Mouse (Mus musculus) heart, embryonic 14.5 days (tissue): ENCODE measurements around the gene Fdxr. TPM values are rescaled to one million over a fixed set of nuclear protein-coding genes. Genes with fewer than 3 reads are reported as not detected.

ENCODE experiments used
- ATAC-seq: fragments of 200-750 bp; cut with Nextera tagmentation; 2 replicates; pipeline ENCODE4 v1.8.0; 2017; ENCODE audit warnings: low read depth, moderate TSS enrichment; ENCODE audit not compliant: insufficient number of reproducible peaks, insufficient read depth, low FRiP score
- H3K27ac ChIP-seq, 2 experiments: fragments of 200-500 bp in 1 of 2; fragments of 300-500 bp in 1 of 2; sonication (generic) in 1 of 2; replicated peaks in 1 of 2; 2 replicates each; pipeline ENCODE4 v1.5.1; 2012 to 2014; ENCODE audit warnings: low read depth in 2 of 2, low read length in 2 of 2, control low read depth in 1 of 2, mild to moderate bottlenecking in 1 of 2, mixed read lengths in 1 of 2; ENCODE audit not compliant: control insufficient read depth in 1 of 2, insufficient read depth in 1 of 2
- H3K27me3 ChIP-seq: fragments of 300-500 bp; sonication (generic); 2 replicates; pipeline ENCODE4 v1.6.1; 2014; ENCODE audit warnings: mild to moderate bottlenecking, low read length, control low read depth; ENCODE audit not compliant: control insufficient read depth, insufficient read depth
- H3K36me3 ChIP-seq: fragments of 300-500 bp; sonication (generic); 2 replicates; pipeline ENCODE4 v1.6.1; 2014; ENCODE audit warnings: mild to moderate bottlenecking, control low read depth, low read length, mixed read lengths; ENCODE audit not compliant: control insufficient read depth, insufficient read depth
- H3K4me1 ChIP-seq, 2 experiments: fragments of 200-500 bp in 1 of 2; fragments of 300-500 bp in 1 of 2; sonication (generic) in 1 of 2; 2 replicates each; pipeline ENCODE4 v1.6.1; 2012 to 2014; ENCODE audit warnings: low read length in 2 of 2, control low read depth in 1 of 2, mixed read lengths in 1 of 2; ENCODE audit not compliant: control insufficient read depth in 2 of 2, insufficient read depth in 2 of 2
- H3K4me2 ChIP-seq: fragments of 300-500 bp; sonication (generic); 2 replicates; pipeline ENCODE4 v1.6.1; 2014; ENCODE audit warnings: mild to moderate bottlenecking, low read length
- H3K4me3 ChIP-seq, 2 experiments: fragments of 200-500 bp in 1 of 2; fragments of 300-500 bp in 1 of 2; sonication (generic) in 1 of 2; 2 replicates each; pipeline ENCODE4 v1.5.1; 2012 to 2014; ENCODE audit warnings: low read length in 2 of 2, mild to moderate bottlenecking in 2 of 2, control low read depth in 1 of 2, low read depth in 1 of 2, moderate library complexity in 1 of 2; ENCODE audit not compliant: control insufficient read depth in 1 of 2, insufficient read depth in 1 of 2
- H3K9ac ChIP-seq: fragments of 300-500 bp; sonication (generic); 2 replicates; pipeline ENCODE4 v1.6.1; 2014; ENCODE audit warnings: mild to moderate bottlenecking, low read length
- H3K9me3 ChIP-seq: fragments of 300-500 bp; sonication (generic); 2 replicates; pipeline ENCODE4 v1.6.1; 2016; ENCODE audit warnings: low read length, control low read depth; ENCODE audit not compliant: control insufficient read depth
- WGBS: fragments of 180-500 bp; shearing (Covaris S2); extraction: QIAGEN DNeasy Blood & Tissue Kit; methylation state at CpG from one replicate; pipeline ENCODE4 v1.1.7; 2014; 5-methylcytosine and 5-hydroxymethylcytosine counted together
- polyA plus RNA-seq: library from polyadenylated mRNA; unstranded; fragments of >200 nt; fragmentation: Nextera tagmentation; extraction: Ambion mirVana; gene quantifications from 2 replicates; pipeline ENCODE4 v1.2.1, GENCODE M21; 2014

Gene Fdxr
- polyA plus RNA-seq, 1 experiment from 2014 or later = 9.3 TPM

- H3K9me3 ChIP-seq = no peaks in the 10 kb centered on the region
- no peak overlapping the region for H3K4me3 ChIP-seq
- peaks cover 0 to 23% of the 10 kb centered on the region in 2 experiments; a peak in 3 of 4 replicates for H3K4me1 ChIP-seq
- peaks cover 51% of the 10 kb centered on the region for H3K27me3 ChIP-seq
- H3K9ac ChIP-seq = no peak overlapping the region
- no peak for ATAC-seq
- no peak overlapping the region for H3K27ac ChIP-seq
- peaks cover 12% of the 10 kb centered on the region for H3K36me3 ChIP-seq
- no peak overlapping the region for H3K4me2 ChIP-seq
- WGBS = 71% methylated on average over 8 of the region's 8 CpGs
Observed at GRCm38 (mm10) chr11:115246386-115246785, 30.5 kb downstream of the Fdxr start.

DNA sequence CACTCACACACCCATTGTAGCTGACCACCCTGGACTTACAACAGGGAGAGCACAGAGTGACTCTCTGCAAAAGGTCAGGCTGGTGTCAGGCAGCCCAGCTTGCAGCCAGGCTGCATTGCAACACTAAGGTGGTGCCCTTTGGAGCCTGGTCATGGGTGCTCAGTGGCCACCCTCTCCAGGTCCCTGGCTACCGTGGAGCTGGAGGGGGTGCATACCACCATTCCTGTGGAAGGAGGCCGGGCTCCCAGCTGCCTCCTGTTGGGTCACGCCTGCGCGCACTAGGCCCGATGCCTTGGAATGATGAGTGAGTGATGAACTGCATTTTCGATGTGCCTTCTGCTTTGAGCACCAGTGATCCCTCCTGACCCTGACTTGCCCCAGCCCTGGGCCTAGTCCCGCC, 32.0 kb downstream of the Fdxr start:
- no peak for ATAC-seq
- Histone ChIP-seq H3K4me1 (peaks cover 0 to 16% of the 10 kb centered on the region in 2 experiments; a peak in 3 of 4 replicates), H3K4me2 (no peak overlapping the region), H3K9me3 (no peaks in the 10 kb centered on the region), H3K27ac (no peak overlapping the region), H3K36me3 (peaks cover 13% of the 10 kb centered on the region), H3K27me3 (peaks cover 37% of the 10 kb centered on the region), H3K4me3 (no peak overlapping the region), H3K9ac (no peak overlapping the region)
- 88% methylated on average over 8 of the region's 8 CpGs for WGBS

DNA sequence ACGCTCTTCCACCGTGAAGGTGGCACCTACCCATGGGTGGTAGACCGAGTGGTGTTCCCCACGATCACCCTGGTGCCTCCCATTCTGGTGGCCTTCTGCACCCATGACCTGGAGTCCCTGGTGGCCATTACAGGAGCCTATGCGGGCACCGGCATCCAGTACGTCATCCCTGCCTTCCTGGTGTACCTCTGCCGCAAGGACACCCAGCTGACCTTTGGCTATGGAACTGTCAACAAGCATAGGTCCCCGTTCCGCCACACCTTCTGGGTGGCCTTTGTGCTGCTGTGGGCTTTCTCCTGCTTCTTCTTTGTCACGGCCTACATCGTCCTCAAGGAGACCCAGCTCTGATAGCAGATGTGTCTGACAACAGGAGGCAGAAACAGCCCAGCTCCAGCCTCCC, 33.1 kb downstream of the Fdxr start:
- peaks cover 26% of the 10 kb centered on the region for H3K27me3 ChIP-seq
- H3K9ac ChIP-seq = no peak overlapping the region
- no peaks in the 10 kb centered on the region for H3K9me3 ChIP-seq
- H3K4me3 ChIP-seq = no peak overlapping the region
- H3K36me3 ChIP-seq = peaks cover 13% of the 10 kb centered on the region
- no peak for ATAC-seq
- 76% methylated on average over 12 of the region's 12 CpGs for WGBS
- peaks cover 0 to 13% of the 10 kb centered on the region in 2 experiments; a peak in 2 of 4 replicates for H3K4me1 ChIP-seq
- H3K27ac ChIP-seq = no peak overlapping the region
- no peak overlapping the region for H3K4me2 ChIP-seq

DNA sequence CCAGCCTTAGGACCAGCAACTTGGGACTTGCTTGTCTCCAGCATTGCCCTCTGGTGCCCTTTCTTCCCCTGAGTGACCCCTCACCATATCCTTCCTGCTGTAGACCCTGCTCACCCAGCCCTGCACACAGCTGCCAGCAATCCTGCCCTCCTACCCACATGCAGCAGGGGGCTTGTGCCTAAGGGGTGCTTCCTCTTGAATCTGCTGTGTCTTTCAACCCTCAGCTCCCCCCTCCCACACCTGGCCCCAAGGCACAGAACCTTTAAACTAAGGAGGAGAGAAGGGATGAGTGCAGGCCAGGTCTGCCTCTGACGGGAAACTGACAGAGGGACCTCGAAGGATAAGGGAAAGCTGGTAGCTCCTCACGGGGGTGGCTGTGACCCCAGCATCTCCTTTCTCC, 34.1 kb downstream of the Fdxr start:
- Histone ChIP-seq H3K9me3 (no peaks in the 10 kb centered on the region), H3K9ac (no peak overlapping the region), H3K4me2 (no peak overlapping the region), H3K27me3 (peaks cover 16% of the 10 kb centered on the region; the same call in 1 of the 2 replicates), H3K4me3 (no peak overlapping the region), H3K36me3 (peaks cover 13% of the 10 kb centered on the region), H3K4me1 (peaks cover 0 to 11% of the 10 kb centered on the region in 2 experiments; a peak in 2 of 4 replicates), H3K27ac (no peak overlapping the region)
- 83% methylated on average over 3 of the region's 3 CpGs for WGBS
- no peak for ATAC-seq

GRCm38 (mm10) chr11:115241402-115241801, 35.4 kb downstream of the Fdxr start:
- Histone ChIP-seq H3K9ac (no peak overlapping the region), H3K4me3 (no peak overlapping the region), H3K36me3 (peaks cover 13% of the 10 kb centered on the region), H3K4me2 (no peak overlapping the region), H3K27me3 (peaks cover 6% of the 10 kb centered on the region; the same call in 1 of the 2 replicates), H3K9me3 (no peaks in the 10 kb centered on the region), H3K27ac (no peak overlapping the region), H3K4me1 (peaks cover 2 to 3% of the 10 kb centered on the region in 2 experiments)
- 90% methylated on average over 11 of the region's 11 CpGs for WGBS
- no peak for ATAC-seq

DNA sequence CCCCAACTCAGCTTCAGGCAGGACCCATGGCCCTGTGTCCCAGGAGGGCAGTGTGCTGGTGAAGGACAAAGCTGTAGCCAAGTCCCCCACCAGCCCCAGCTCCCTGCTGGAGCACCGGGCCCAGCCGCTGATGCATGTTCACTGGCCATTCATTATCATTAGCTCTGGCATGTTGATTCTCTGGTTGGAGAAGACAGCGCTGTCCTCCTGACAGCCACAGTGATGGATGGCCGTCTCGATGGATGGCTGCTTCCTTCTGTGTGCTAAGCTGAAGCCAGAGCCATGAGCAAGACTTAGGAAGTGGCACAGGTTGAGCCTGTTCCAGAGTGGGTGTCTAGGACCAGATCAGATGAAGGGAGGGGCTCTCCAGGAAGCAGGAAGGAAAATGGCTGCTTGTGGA, 40.3 kb downstream of the Fdxr start:
- H3K4me3 ChIP-seq = no peak overlapping the region
- H3K4me1 ChIP-seq = peaks cover 14% of the 10 kb centered on the region in 2 experiments
- H3K9me3 ChIP-seq = no peaks in the 10 kb centered on the region
- H3K9ac ChIP-seq = no peak overlapping the region
- 36% methylated on average over 5 of the region's 5 CpGs for WGBS
- 0 out of 2 replicates have a peak, but pooled peaks cover 2% of the 10 kb centered on the region for H3K36me3 ChIP-seq
- no peak overlapping the region for H3K4me2 ChIP-seq
- no peak overlapping the region for H3K27ac ChIP-seq
- 0 out of 2 replicates have a peak, but pooled peaks cover 7% of the 10 kb centered on the region for H3K27me3 ChIP-seq
- no peak for ATAC-seq

DNA sequence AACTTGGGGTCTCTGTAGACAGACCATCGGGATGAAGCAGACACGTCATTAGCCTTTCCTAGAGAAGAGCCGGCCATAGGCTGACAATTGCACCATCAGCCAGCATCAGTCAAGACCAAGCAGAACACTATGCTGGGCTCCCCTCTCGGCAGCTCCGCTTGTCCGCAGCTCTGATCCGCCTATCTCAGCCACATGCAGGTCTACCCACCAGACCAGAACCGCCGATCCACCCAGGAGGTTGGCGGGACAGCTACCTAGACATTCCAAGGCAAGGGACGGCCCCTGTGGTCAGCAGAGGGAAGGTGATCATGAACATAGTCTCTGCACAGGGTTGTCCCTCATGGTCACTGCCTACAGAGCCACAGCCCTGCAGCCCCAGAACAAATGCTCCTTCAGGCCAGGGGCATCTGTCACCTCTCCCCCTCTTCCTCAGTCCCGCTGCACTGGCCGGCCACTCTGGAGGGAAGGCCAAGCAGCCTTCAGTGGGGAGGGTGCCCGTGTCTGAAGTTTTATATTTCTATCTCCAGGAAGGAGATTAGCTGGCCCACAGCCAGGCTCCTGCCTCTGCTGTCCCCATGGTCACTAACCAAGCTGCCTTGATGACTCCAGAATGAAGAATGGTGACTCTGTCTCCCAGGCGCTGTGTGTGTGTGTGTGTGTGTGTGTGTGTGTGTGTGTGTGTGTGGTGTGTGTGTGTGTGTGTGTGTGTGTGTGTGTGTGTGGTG, 42.4 kb downstream of the Fdxr start:
- Histone ChIP-seq H3K4me2 (no peak overlapping the region), H3K4me1 (peaks cover 20 to 25% of the 10 kb centered on the region in 2 experiments), H3K36me3 (no peaks in the 10 kb centered on the region), H3K4me3 (no peak overlapping the region), H3K27ac (no peak overlapping the region), H3K27me3 (0 out of 2 replicates have a peak, but pooled peaks cover 7% of the 10 kb centered on the region), H3K9ac (no peak overlapping the region), H3K9me3 (no peaks in the 10 kb centered on the region)
- WGBS = 55% methylated on average over 15 of the region's 15 CpGs
- no peak for ATAC-seq
